ENCODE assay signal across 18 mouse cellular contexts in the genomic region with DNA sequence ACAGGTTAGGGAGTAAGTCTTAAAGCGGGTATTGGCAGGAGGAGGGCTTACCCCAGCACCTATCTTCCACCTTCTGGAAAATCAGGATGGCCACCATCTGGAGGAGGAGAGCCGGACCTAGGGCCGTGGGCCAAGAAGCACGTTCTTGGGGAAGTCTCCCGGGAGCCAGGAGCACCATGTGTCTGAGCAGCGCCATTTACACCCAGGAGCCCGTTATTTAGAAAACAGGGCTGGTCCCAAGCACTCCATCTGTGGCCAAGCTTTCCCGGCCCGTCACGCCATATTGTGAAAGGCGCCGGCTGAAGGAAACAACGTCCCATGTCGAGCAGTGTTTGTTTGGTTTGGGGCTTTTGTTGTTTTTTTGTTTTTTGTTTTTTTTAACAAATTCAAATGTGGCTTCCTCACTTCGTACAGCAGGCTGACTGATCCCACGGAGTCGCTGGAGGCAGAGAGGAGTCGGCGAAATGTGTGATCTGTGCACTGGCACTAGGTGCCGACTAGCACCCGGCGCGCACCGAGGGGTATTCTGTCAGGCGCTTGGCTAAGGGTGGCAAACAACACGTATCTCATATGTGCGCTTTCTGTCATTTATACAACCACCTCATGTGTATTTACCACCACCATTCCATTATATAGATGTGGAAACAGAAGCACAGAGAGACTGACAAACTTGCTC.
"Had no signal": no experiment of that assay in that cellular context is flagged by ENCODE, and none has a peak within 500 bp of the region (broad histone marks: within the 10 kb centered on the region; RNA-seq: fewer than 3 reads in every experiment).

No protein-coding gene starts in this region.

- H3K4me3 ChIP-seq: left cerebral cortex, adult 2 months; limb, embryonic 12.5 days; limb, embryonic 15.5 days had no signal

- H3K36me3 ChIP-seq: limb, embryonic 12.5 days; limb, embryonic 15.5 days had no signal

- H3K27me3 ChIP-seq: limb, embryonic 12.5 days; limb, embryonic 15.5 days had no signal

- H3K9me3 ChIP-seq: limb, embryonic 15.5 days had no signal

- H3K27ac ChIP-seq: left cerebral cortex, adult 2 months; limb, embryonic 12.5 days; limb, embryonic 15.5 days; liver, embryonic 14.5 days; macrophage had no signal

- ATAC-seq: liver, postnatal 0 days; lung, postnatal 0 days had no signal

- H3K4me2 ChIP-seq: limb, embryonic 12.5 days; limb, embryonic 15.5 days; liver, embryonic 11.5 days; lung, embryonic 14.5 days had no signal

- DNase-seq: kidney, adult 18-20 months; kidney, adult 9 months; kidney, postnatal 14 days; kidney, postnatal 4 days; layer of hippocampus, postnatal 36 days; left cerebral cortex, postnatal 4 days; liver, postnatal 0 days; lung, embryonic 14.5 days; midbrain, embryonic 14.5 days; thymus, adult 2 months; thymus, postnatal 25 days had no signal

- H3K9ac ChIP-seq: limb, embryonic 12.5 days; limb, embryonic 15.5 days; liver, embryonic 14.5 days; liver, postnatal 0 days; lung, embryonic 14.5 days had no signal
